Mouse (Mus musculus) fat pad, adult 2 months (tissue): ENCODE results near the gene Ak9.
"Not testable (repeated sequence)": the region's sequence is repeated elsewhere in the genome, so short reads cannot be mapped to it uniquely, and the experiment has no call there.

ENCODE experiments used
- DNase-seq: peaks from one replicate; pipeline ENCODE4 v3.0.0-alpha.2; 2011; ENCODE audit warnings: low read depth, low spot score; ENCODE audit errors: extremely low read depth

The Ak9 gene

GRCm38 (mm10) chr10:41315866-41316265, 12.1 kb downstream of the Ak9 start:
- no peak for DNase-seq

GRCm38 (mm10) chr10:41332533-41333043, 28.8 kb downstream of the Ak9 start:
- no peak for DNase-seq

GRCm38 (mm10) chr10:41341346-41341745, 37.6 kb downstream of the Ak9 start:
- DNase-seq: peak; percentile 68

DNA sequence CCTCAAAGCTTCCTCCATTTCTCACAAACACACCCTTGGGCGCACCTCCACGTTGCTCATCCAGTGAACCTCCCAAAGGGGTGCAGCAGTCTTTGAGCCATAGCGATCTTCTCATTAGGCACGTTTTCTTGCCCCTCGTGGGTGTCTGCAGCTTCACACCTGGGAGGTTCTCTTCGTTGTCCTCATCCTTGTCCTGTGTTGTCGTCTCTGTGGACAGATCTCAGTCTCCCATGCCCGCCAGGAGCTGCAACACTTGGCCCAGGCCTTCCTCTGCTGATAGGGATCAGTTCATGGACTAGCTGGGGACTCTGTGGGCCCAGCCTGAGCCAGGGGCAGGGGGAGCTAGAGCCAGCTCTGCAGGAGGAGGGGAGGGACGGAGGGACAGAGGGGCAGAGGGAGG, 61.3 kb downstream of the Ak9 start:
- DNase-seq: no peak

DNA sequence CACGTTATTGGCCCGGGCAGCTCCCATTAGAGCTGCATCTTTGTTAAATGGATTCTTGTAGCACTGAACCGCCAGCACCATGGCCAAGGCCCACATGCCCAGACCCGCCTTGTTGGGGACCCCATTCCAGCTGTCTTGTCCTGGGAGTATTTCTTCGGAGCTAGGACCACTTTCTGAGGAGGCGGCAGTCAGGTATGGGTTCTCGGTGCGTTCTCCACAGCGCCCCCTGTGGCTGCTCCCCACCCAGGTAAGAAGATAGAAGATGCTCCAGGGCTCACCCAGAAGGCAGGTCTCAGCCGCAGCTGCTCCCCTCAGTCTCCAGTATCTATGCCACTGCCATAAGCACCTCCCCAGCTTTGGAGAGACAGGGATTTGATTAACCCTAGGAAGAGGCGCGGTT, 76.7 kb downstream of the Ak9 start:
- DNase-seq: no peak

- no peak for DNase-seq
Observed at GRCm38 (mm10) chr10:41385506-41386221, 81.9 kb downstream of the Ak9 start.

- DNase-seq: no peak
Observed at GRCm38 (mm10) chr10:41393555-41393954, 89.8 kb downstream of the Ak9 start.

GRCm38 (mm10) chr10:41401097-41401496, 97.3 kb downstream of the Ak9 start:
- no peak for DNase-seq

GRCm38 (mm10) chr10:41403364-41403763, 99.6 kb downstream of the Ak9 start:
- no peak for DNase-seq

GRCm38 (mm10) chr10:41403893-41404612, 100.3 kb downstream of the Ak9 start:
- DNase-seq: no peak

GRCm38 (mm10) chr10:41410176-41410575, 106.4 kb downstream of the Ak9 start:
- not testable (repeated sequence) for DNase-seq

DNA sequence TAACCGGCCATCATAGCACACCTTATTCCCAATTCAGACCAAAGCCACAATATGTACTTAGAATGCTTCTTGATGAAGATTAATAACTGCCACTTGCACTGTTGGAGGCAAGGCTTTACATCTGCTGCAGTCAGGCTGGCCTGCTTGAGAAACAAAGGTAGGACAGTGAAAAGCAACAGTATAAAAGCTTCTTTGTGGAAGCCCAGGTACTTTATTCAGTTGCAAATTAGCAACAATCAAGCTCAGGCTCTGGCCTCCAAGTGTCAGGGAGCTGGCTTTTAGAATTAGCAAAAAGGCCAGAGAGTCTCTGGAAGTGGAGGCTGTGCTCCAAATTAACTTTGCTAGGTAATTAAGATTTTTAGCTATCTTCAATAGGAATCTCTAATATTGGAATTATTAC, 107.0 kb downstream of the Ak9 start:
- DNase-seq: not testable (repeated sequence)

DNA sequence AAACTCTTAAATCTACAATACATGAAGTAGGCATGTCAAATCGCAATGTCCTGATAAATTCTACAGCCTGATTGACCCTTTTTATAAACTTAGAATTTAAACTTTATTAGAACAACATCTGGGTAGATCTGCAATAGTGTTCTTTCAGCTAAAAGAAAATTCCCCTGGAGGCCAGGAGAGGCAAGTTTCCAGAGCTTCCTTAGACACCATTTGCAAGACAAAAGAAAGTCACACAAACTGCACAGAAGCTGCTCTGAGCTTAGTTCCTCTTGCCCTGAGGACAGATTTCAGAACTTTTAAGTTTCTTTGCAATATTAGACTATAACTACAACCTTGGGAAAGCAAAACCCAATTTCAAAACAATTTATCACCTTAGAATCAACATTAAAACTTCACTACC, 109.7 kb downstream of the Ak9 start:
- DNase-seq: peak; percentile 34

- not testable (repeated sequence) for DNase-seq
Observed at GRCm38 (mm10) chr10:41415368-41415767, 111.6 kb downstream of the Ak9 start.

GRCm38 (mm10) chr10:41420496-41421200, 116.9 kb downstream of the Ak9 start:
- DNase-seq: no peak

DNA sequence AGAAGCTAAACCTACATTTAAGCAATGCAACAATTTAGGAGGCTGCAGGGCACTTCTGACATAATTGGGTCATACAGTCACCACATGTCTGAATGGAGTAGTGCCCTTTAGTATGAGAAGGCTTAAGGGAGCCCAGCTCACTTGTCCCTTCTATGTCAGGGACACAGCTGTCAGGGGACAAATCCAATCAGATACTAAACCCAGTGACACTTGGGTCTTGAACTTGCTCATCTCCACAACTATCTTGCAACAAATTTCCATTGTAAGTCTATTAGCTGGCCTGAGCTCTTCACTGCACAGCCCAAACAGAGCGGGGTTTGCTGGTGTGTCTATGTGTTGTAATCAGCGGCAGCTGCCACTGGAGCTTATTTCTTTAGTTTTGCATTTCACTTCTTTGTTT, 119.9 kb downstream of the Ak9 start:
- DNase-seq: no peak

- no peak for DNase-seq
Observed at GRCm38 (mm10) chr10:41426368-41426767, 122.6 kb downstream of the Ak9 start.

DNA sequence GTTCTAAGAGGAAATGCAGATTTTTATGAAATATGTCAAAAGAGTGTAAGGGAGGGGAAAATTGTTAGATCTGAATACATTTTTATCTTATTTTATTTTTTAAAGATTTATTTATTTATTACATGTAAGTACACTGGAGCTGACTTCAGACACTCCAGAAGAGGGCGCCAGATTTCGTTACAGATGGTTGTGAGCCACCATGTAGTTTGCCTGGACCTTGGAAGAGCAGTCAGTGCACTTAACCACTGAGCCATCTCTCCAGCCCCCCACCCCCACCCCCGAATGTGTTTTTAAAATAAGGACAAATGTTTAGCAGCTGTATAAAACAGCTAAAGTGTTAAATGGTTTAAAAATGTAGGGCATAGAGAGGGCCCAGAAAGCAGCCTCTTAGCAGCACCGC, 130.8 kb downstream of the Ak9 start:
- no peak for DNase-seq

- DNase-seq: no peak
Observed at GRCm38 (mm10) chr10:41435141-41435540, 131.4 kb downstream of the Ak9 start.

DNA sequence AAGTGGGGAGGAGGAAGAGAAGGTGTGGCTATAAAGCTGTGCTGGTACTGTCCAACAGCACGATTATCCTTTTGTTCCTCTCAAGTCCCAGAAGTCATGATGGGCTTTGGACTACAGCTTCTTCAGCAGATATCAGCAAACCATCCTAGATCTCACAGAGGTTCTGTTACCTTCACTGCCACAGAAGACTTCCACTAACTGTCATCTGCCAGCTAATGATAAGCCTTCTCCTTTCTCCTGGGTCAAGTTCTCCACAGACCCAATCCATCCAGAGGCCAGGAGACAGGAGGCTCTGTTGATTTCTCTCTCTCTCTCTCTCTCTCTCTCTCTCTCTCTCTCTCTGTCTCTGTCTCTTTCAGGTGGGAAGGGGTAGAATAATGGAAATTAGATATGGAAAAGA, 144.4 kb downstream of the Ak9 start:
- DNase-seq: no peak

DNA sequence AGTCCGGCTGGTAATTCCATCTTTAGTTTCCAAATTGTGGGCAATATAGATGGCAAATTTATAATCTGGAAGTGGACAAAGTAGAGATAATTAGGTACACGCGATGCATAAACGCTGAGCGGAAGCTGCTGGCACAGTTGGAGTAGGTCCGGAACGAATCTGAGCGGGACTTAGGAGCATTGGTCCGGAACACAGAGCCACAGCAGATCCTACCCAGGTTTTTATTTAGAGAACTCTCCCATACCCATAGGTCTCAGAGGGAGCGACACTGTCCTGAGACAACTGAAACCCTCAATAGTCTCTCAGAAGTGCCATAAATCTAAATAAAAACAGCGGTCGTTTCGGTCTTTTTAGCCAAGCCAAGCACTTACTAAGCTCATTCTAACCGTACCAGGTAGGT, 145.9 kb downstream of the Ak9 start:
- DNase-seq: no peak
